9 mouse cellular contexts compared by ENCODE assay signal in genomic region chr13:18949029-18949350, GRCm38 (mm10). TPM values are rescaled to one million over a fixed set of nuclear protein-coding genes. Genes with fewer than 3 reads are reported as not detected.
DNase-seq lines count a peak whose midpoint lies in the region; ATAC-seq and TF ChIP-seq lines count a peak whose summit lies in the region.
"Had no signal": no experiment of that assay in that cellular context is flagged by ENCODE, and none has a peak within 500 bp of the region (broad histone marks: within the 10 kb centered on the region; RNA-seq: fewer than 3 reads in every experiment).

No protein-coding gene starts in this region.

- no peak overlapping the region for H3K27ac ChIP-seq in heart, postnatal 0 days (ENCODE audit: low read depth)
- no peak overlapping the region for H3K27ac ChIP-seq in embryonic facial prominence, embryonic 13.5 days
- peak overlapping the region; percentile 91 for H3K27ac ChIP-seq in hindbrain, postnatal 0 days
- H3K27ac ChIP-seq in midbrain, embryonic 16.5 days (ENCODE audit: low read length), result peak overlapping the region; percentile 95

- no peak for TF ChIP-seq EP300 in heart, postnatal 0 days (IDR thresholded peaks at IDR 0.05; ENCODE audit: low read depth)

- H3K4me1 ChIP-seq in heart, postnatal 0 days (ENCODE audit: control insufficient read depth, insufficient read depth), result peaks cover 8% of the 10 kb centered on the region
- peaks cover 11% of the 10 kb centered on the region for H3K4me1 ChIP-seq in embryonic facial prominence, embryonic 13.5 days
- 0 out of 2 replicates have a peak, but pooled peaks cover 3% of the 10 kb centered on the region for H3K4me1 ChIP-seq in hindbrain, postnatal 0 days (ENCODE audit: insufficient read depth, low read length)
- peaks cover 15% of the 10 kb centered on the region for H3K4me1 ChIP-seq in midbrain, embryonic 16.5 days (ENCODE audit: control insufficient read depth, insufficient read depth, low read length)

- ATAC-seq in heart, postnatal 0 days (ENCODE audit: insufficient read depth, low read depth), result no peak
- ATAC-seq in embryonic facial prominence, embryonic 13.5 days (ENCODE audit: insufficient number of reproducible peaks, insufficient read depth, low FRiP score, low TSS enrichment, low read depth), result no peak
- peak; percentile 33 for ATAC-seq in hindbrain, postnatal 0 days
- no peak for ATAC-seq in midbrain, embryonic 16.5 days

- H3K9ac ChIP-seq in heart, postnatal 0 days (replicated peaks; ENCODE audit: low read depth, low read length), result no peak overlapping the region
- no peak overlapping the region for H3K9ac ChIP-seq in embryonic facial prominence, embryonic 13.5 days
- peak overlapping the region; percentile 89 for H3K9ac ChIP-seq in hindbrain, postnatal 0 days (replicated peaks; ENCODE audit: low read length)
- H3K9ac ChIP-seq in midbrain, embryonic 16.5 days (ENCODE audit: low read depth, low read length), result peak overlapping the region; percentile 94

- no peaks in the 10 kb centered on the region for H3K9me3 ChIP-seq in heart, postnatal 0 days (replicated peaks; ENCODE audit: control insufficient read depth, low read length)
- H3K9me3 ChIP-seq in embryonic facial prominence, embryonic 13.5 days, result no peaks in the 10 kb centered on the region
- no peaks in the 10 kb centered on the region for H3K9me3 ChIP-seq in hindbrain, postnatal 0 days (ENCODE audit: low read length)
- no peaks in the 10 kb centered on the region for H3K9me3 ChIP-seq in midbrain, embryonic 16.5 days (replicated peaks; ENCODE audit: control insufficient read depth, low read length, poor library complexity, severe bottlenecking)
- H3K9me3 ChIP-seq: G1E had no signal

- peak overlapping the region; percentile 98 for H3K4me2 ChIP-seq in heart, postnatal 0 days (ENCODE audit: low read depth, low read length)
- H3K4me2 ChIP-seq in embryonic facial prominence, embryonic 13.5 days, result peak overlapping the region; percentile 97
- peak overlapping the region; percentile 76 for H3K4me2 ChIP-seq in hindbrain, postnatal 0 days (ENCODE audit: low read depth, low read length)
- H3K4me2 ChIP-seq in midbrain, embryonic 16.5 days (ENCODE audit: low read length), result peak overlapping the region; percentile 46

- no peaks in the 10 kb centered on the region for H3K36me3 ChIP-seq in heart, postnatal 0 days (replicated peaks; ENCODE audit: control insufficient read depth, insufficient read depth, low read length)
- H3K36me3 ChIP-seq in embryonic facial prominence, embryonic 13.5 days, result no peaks in the 10 kb centered on the region
- no peaks in the 10 kb centered on the region for H3K36me3 ChIP-seq in hindbrain, postnatal 0 days (ENCODE audit: insufficient read depth, low read length)
- no peaks in the 10 kb centered on the region for H3K36me3 ChIP-seq in midbrain, embryonic 16.5 days (ENCODE audit: control insufficient read depth, insufficient read depth, low read length)
- H3K36me3 ChIP-seq: G1E had no signal

- H3K4me3 ChIP-seq in heart, postnatal 0 days (ENCODE audit: low read depth, low read length), result peak overlapping the region; percentile 55
- peak overlapping the region; percentile 69 for H3K4me3 ChIP-seq in embryonic facial prominence, embryonic 13.5 days
- peak overlapping the region; percentile 93 for H3K4me3 ChIP-seq in hindbrain, postnatal 0 days (ENCODE audit: low read length)
- H3K4me3 ChIP-seq in midbrain, embryonic 16.5 days (ENCODE audit: low read depth, low read length), result peak overlapping the region; percentile 81

- WGBS in heart, postnatal 0 days, result 6% methylated on average over 5 of the region's 5 CpGs
- WGBS in embryonic facial prominence, embryonic 13.5 days, result 10% methylated on average over 5 of the region's 5 CpGs
- WGBS in hindbrain, postnatal 0 days, result 3% methylated on average over 5 of the region's 5 CpGs
- WGBS in midbrain, embryonic 16.5 days, result 4% methylated on average over 5 of the region's 5 CpGs

- H3K27me3 ChIP-seq in heart, postnatal 0 days (ENCODE audit: control insufficient read depth, insufficient read depth, low read length), result peaks cover 20% of the 10 kb centered on the region
- peaks cover 35% of the 10 kb centered on the region for H3K27me3 ChIP-seq in embryonic facial prominence, embryonic 13.5 days
- H3K27me3 ChIP-seq in hindbrain, postnatal 0 days (ENCODE audit: insufficient read depth, low read length), result no peaks in the 10 kb centered on the region
- H3K27me3 ChIP-seq in midbrain, embryonic 16.5 days (ENCODE audit: control insufficient read depth, insufficient read depth, low read depth, low read length), result no peaks in the 10 kb centered on the region

- DNase-seq in heart, postnatal 0 days (ENCODE audit: low spot score), result no peak
- no peak for DNase-seq in heart, adult 8-10 months (ENCODE audit: low spot score)
- no peak for DNase-seq in hindbrain, postnatal 0 days (ENCODE audit: low spot score)
- DNase-seq in right cerebral cortex, postnatal 36 days (ENCODE audit: low spot score in 2 of 2), result no peak
- no peak for DNase-seq in frontal cortex, postnatal 10 days (ENCODE audit: low spot score in 2 of 2)
- no peak for DNase-seq in cerebellum, adult 9-11 months

- no peak for TF ChIP-seq CTCF in heart, postnatal 0 days (IDR thresholded peaks at IDR 0.05; ENCODE audit: low read depth)
- no peak for TF ChIP-seq CTCF in hindbrain, postnatal 0 days (IDR thresholded peaks at IDR 0.05; ENCODE audit: low read depth)

RNA-seq across cellular contexts. Expression of gene Amph, which starts 1.0 kb away (rescaled TPM):
- 0.08 and 0.42 TPM in 2 replicates for total RNA-seq in heart, postnatal 0 days (2014; rRNA removed; ENCODE audit: low replicate concordance)
- 0.18 and 0.19 TPM in 2 replicates for polyA plus RNA-seq in heart, postnatal 0 days (2015; fragmentation: Nextera tagmentation; extraction: Ambion mirVana)
- 1 to 10 TPM; 1.1 to 1.9 (median 1.5) TPM for total RNA-seq in heart, adult 8-10 months (2022)
- polyA plus RNA-seq in embryonic facial prominence, embryonic 13.5 days (2015; fragmentation: Nextera tagmentation; extraction: Ambion mirVana), result 1.4 and 1.5 TPM in 2 replicates
- 110 and 114 TPM in 2 replicates for total RNA-seq in hindbrain, postnatal 0 days (2014; rRNA removed)
- 65.1 TPM in 2 replicates for polyA plus RNA-seq in hindbrain, postnatal 0 days (2015; fragmentation: Nextera tagmentation; extraction: Ambion mirVana)
- polyA plus RNA-seq in midbrain, embryonic 16.5 days (2015; fragmentation: Nextera tagmentation; extraction: Ambion mirVana), result 58.9 and 67.8 TPM in 2 replicates

Comparison
In these comparisons a context has a peak if more than half of its experiments do, and no peak if none do; other contexts are left out.
1. H3K27ac ChIP-seq: peak in hindbrain, postnatal 0 days (single experiment) and midbrain, embryonic 16.5 days (single experiment); none in heart, postnatal 0 days (single experiment) and embryonic facial prominence, embryonic 13.5 days (single experiment).
2. H3K4me2 ChIP-seq: peak in every context shown above with its lines; median percentile 98 in heart, postnatal 0 days; 97 in embryonic facial prominence, embryonic 13.5 days; 76 in hindbrain, postnatal 0 days; 46 in midbrain, embryonic 16.5 days.
3. H3K9ac ChIP-seq: peak in hindbrain, postnatal 0 days (single experiment) and midbrain, embryonic 16.5 days (single experiment); none in heart, postnatal 0 days (single experiment) and embryonic facial prominence, embryonic 13.5 days (single experiment).
4. RNA of gene Amph, which starts 1.0 kb away (polyA plus RNA-seq): 58.9 to 67.8 TPM in midbrain, embryonic 16.5 days and 65.1 TPM in hindbrain, postnatal 0 days; 1.4 to 1.5 TPM in embryonic facial prominence, embryonic 13.5 days and 0.18 to 0.19 TPM in heart, postnatal 0 days; every median in the first group is over 10 times any median in the second.
5. Peak in every context shown above with its lines, with median percentiles within 50 percentile points of each other: H3K4me3 ChIP-seq.